Mouse (Mus musculus): ENCODE data around the gene Gpt2. TPM values are rescaled to one million over a fixed set of nuclear protein-coding genes. Genes with fewer than 3 reads are reported as not detected.

Gpt2 gene
- polyA plus RNA-seq, 1 experiment from 2014 or later = 18.1 TPM

- ATAC-seq (ENCODE audit: borderline replicate concordance, extremely low read depth, low FRiP score, low TSS enrichment) = no peak
- Histone ChIP-seq H3K27me3 (no peaks in the 10 kb centered on the region), H3K36me3 (no peaks in the 10 kb centered on the region), H3K4me2 (no peak overlapping the region), H3K9ac (no peak overlapping the region), H3K4me3 (no peak overlapping the region), H3K4me1 (no peaks in the 10 kb centered on the region), H3K27ac (no peak overlapping the region), H3K9me3 (no peaks in the 10 kb centered on the region)
- WGBS = 86% methylated on average over 8 of the region's 8 CpGs
These were observed 71.0 kb downstream of the Gpt2 start for GRCm38 (mm10) chr8:85563336-85563735.

GRCm38 (mm10) chr8:85565186-85565585 is 72.8 kb downstream of the Gpt2 start:
- no peak overlapping the region for H3K27ac ChIP-seq
- ATAC-seq (ENCODE audit: borderline replicate concordance, extremely low read depth, low FRiP score, low TSS enrichment) = no peak
- 60% methylated on average over 3 of the region's 3 CpGs for WGBS
- no peaks in the 10 kb centered on the region for H3K9me3 ChIP-seq
- H3K9ac ChIP-seq = no peak overlapping the region
- H3K4me2 ChIP-seq = no peak overlapping the region
- no peaks in the 10 kb centered on the region for H3K36me3 ChIP-seq
- H3K27me3 ChIP-seq = no peaks in the 10 kb centered on the region
- no peaks in the 10 kb centered on the region for H3K4me1 ChIP-seq
- no peak overlapping the region for H3K4me3 ChIP-seq

- Histone ChIP-seq H3K4me3 (no peak overlapping the region), H3K9ac (no peak overlapping the region), H3K27ac (no peak overlapping the region), H3K27me3 (no peaks in the 10 kb centered on the region), H3K4me2 (no peak overlapping the region), H3K9me3 (no peaks in the 10 kb centered on the region), H3K4me1 (no peaks in the 10 kb centered on the region), H3K36me3 (no peaks in the 10 kb centered on the region)
- 85% methylated on average over 2 of the region's 2 CpGs for WGBS
- no peak for ATAC-seq (ENCODE audit: borderline replicate concordance, extremely low read depth, low FRiP score, low TSS enrichment)
These were observed 75.4 kb downstream of the Gpt2 start for GRCm38 (mm10) chr8:85567801-85568200.

GRCm38 (mm10) chr8:85570466-85570865 is 78.1 kb downstream of the Gpt2 start:
- ATAC-seq (ENCODE audit: borderline replicate concordance, extremely low read depth, low FRiP score, low TSS enrichment) = no peak
- no peaks in the 10 kb centered on the region for H3K9me3 ChIP-seq
- 79% methylated on average over 4 of the region's 4 CpGs for WGBS
- no peaks in the 10 kb centered on the region for H3K36me3 ChIP-seq
- H3K4me2 ChIP-seq = no peak overlapping the region
- no peak overlapping the region for H3K9ac ChIP-seq
- H3K27ac ChIP-seq = no peak overlapping the region
- H3K27me3 ChIP-seq = no peaks in the 10 kb centered on the region
- H3K4me1 ChIP-seq = no peaks in the 10 kb centered on the region
- no peak overlapping the region for H3K4me3 ChIP-seq

- Histone ChIP-seq H3K4me1 (no peaks in the 10 kb centered on the region), H3K4me2 (no peak overlapping the region), H3K9ac (no peak overlapping the region), H3K27ac (no peak overlapping the region), H3K27me3 (no peaks in the 10 kb centered on the region), H3K4me3 (no peak overlapping the region), H3K9me3 (no peaks in the 10 kb centered on the region), H3K36me3 (no peaks in the 10 kb centered on the region)
- WGBS = 80% methylated on average over 2 of the region's 2 CpGs
- no peak for ATAC-seq (ENCODE audit: borderline replicate concordance, extremely low read depth, low FRiP score, low TSS enrichment)
These were observed 81.7 kb downstream of the Gpt2 start for GRCm38 (mm10) chr8:85573972-85574496.

Other genes starting within 250 kb of the Gpt2 start
- 110 and 112 TPM in 2 replicates for gene Orc6, start 192.9 kb upstream of the Gpt2 start, polyA plus RNA-seq (2015; fragmentation: Nextera tagmentation; extraction: Ambion mirVana)
- gene Vps35, start 192.8 kb upstream of the Gpt2 start, polyA plus RNA-seq (2015; fragmentation: Nextera tagmentation; extraction: Ambion mirVana) = 144 and 149 TPM in 2 replicates
- gene Mylk3, start 106.2 kb upstream of the Gpt2 start, polyA plus RNA-seq (2015; fragmentation: Nextera tagmentation; extraction: Ambion mirVana) = 4.6 and 7.3 TPM in 2 replicates
- gene 4921524J17Rik, start 59.7 kb upstream of the Gpt2 start, polyA plus RNA-seq (2015; fragmentation: Nextera tagmentation; extraction: Ambion mirVana) = 36.3 and 42.5 TPM in 2 replicates
- 144 and 160 TPM in 2 replicates for gene Dnaja2, start 62.8 kb downstream of the Gpt2 start, polyA plus RNA-seq (2015; fragmentation: Nextera tagmentation; extraction: Ambion mirVana)
- 6.3 and 6.6 TPM in 2 replicates for gene Neto2, start 208.3 kb downstream of the Gpt2 start, polyA plus RNA-seq (2015; fragmentation: Nextera tagmentation; extraction: Ambion mirVana)